In genomic region chr4:100495176-100495575, GRCm38 (mm10) we compare ENCODE assay signal across 34 mouse cellular contexts. TPM values are rescaled to one million over a fixed set of nuclear protein-coding genes. Genes with fewer than 3 reads are reported as not detected.
"Had no signal": no experiment of that assay in that cellular context is flagged by ENCODE, and none has a peak within 500 bp of the region (broad histone marks: within the 10 kb centered on the region; RNA-seq: fewer than 3 reads in every experiment).

No protein-coding gene starts in this region.

- H3K4me1 ChIP-seq: embryonic facial prominence, embryonic 10.5 days; embryonic facial prominence, embryonic 12.5 days; embryonic facial prominence, embryonic 13.5 days; embryonic facial prominence, embryonic 15.5 days; forebrain, embryonic 10.5 days; forebrain, embryonic 12.5 days; forebrain, embryonic 13.5 days; forebrain, embryonic 15.5 days had no signal

- ATAC-seq: forebrain, embryonic 13.5 days; forebrain, embryonic 14.5 days; forebrain, embryonic 15.5 days; forebrain, embryonic 16.5 days; forebrain, postnatal 0 days had no signal

- H3K27ac ChIP-seq: embryonic facial prominence, embryonic 10.5 days; embryonic facial prominence, embryonic 12.5 days; embryonic facial prominence, embryonic 13.5 days; embryonic facial prominence, embryonic 15.5 days; forebrain, embryonic 10.5 days; forebrain, embryonic 12.5 days; forebrain, embryonic 13.5 days; forebrain, embryonic 15.5 days; gastrocnemius, adult 2 months had no signal

- H3K36me3 ChIP-seq: embryonic facial prominence, embryonic 10.5 days; embryonic facial prominence, embryonic 12.5 days; embryonic facial prominence, embryonic 13.5 days; embryonic facial prominence, embryonic 15.5 days; forebrain, embryonic 10.5 days; forebrain, embryonic 12.5 days; forebrain, embryonic 15.5 days had no signal

- H3K4me3 ChIP-seq: embryonic facial prominence, embryonic 10.5 days; embryonic facial prominence, embryonic 12.5 days; embryonic facial prominence, embryonic 13.5 days; embryonic facial prominence, embryonic 15.5 days; erythroblast, embryonic 14.5 days; forebrain, embryonic 10.5 days; forebrain, embryonic 12.5 days; forebrain, embryonic 13.5 days; forebrain, embryonic 15.5 days; gastrocnemius, adult 2 months had no signal

- DNase-seq: cerebellum, adult 18-20 months; cerebellum, adult 2 months; cerebellum, adult 8-10 months; cerebellum, adult 9-10 months; cerebellum, adult 9-11 months; cerebellum, postnatal 10 days; cerebellum, postnatal 14 days; cerebellum, postnatal 25 days; cerebellum, postnatal 36 days; embryo, embryonic 11 days; forebrain, postnatal 0 days; gastrocnemius, adult 2 months; gastrocnemius, postnatal 10 days; gastrocnemius, postnatal 14 days; gastrocnemius, postnatal 25 days; gastrocnemius, postnatal 36 days; heart, adult 18-20 months had no signal

- H3K9me3 ChIP-seq: embryonic facial prominence, embryonic 10.5 days; embryonic facial prominence, embryonic 12.5 days; embryonic facial prominence, embryonic 13.5 days; embryonic facial prominence, embryonic 15.5 days; forebrain, embryonic 10.5 days; forebrain, embryonic 12.5 days; forebrain, embryonic 13.5 days; forebrain, embryonic 15.5 days had no signal

- H3K9ac ChIP-seq: embryonic facial prominence, embryonic 12.5 days; embryonic facial prominence, embryonic 13.5 days; embryonic facial prominence, embryonic 15.5 days; forebrain, embryonic 12.5 days; forebrain, embryonic 13.5 days; forebrain, embryonic 15.5 days; forebrain, postnatal 0 days had no signal

- H3K4me2 ChIP-seq: embryonic facial prominence, embryonic 12.5 days; embryonic facial prominence, embryonic 13.5 days; embryonic facial prominence, embryonic 15.5 days; forebrain, embryonic 12.5 days; forebrain, embryonic 13.5 days; forebrain, embryonic 15.5 days had no signal

- H3K27me3 ChIP-seq: embryonic facial prominence, embryonic 12.5 days; embryonic facial prominence, embryonic 13.5 days; embryonic facial prominence, embryonic 15.5 days; forebrain, embryonic 12.5 days; forebrain, embryonic 13.5 days; forebrain, embryonic 15.5 days had no signal

RNA-seq across cellular contexts. Expression of gene Ube2u, which starts 16.5 kb away (rescaled TPM):
- total RNA-seq: common myeloid progenitor, adult 5-6 weeks; forebrain, postnatal 0 days; gastrocnemius, adult 18-20 months; gastrocnemius, adult 2 months; gastrocnemius, adult 8-10 months; gastrocnemius, postnatal 10 days; gastrocnemius, postnatal 14 days; gastrocnemius, postnatal 25 days; gastrocnemius, postnatal 36 days; gastrocnemius, postnatal 4 days; granulocyte monocyte progenitor cell, adult 5-6 weeks; heart, adult 18-20 months had no signal
- polyA plus RNA-seq: cerebellum, adult 2 months; cortical plate, adult 2 months; erythroblast, embryonic 14.5 days had no signal
